Mouse (Mus musculus): ENCODE measurements around the gene Ptpdc1.

Gene Ptpdc1

DNA sequence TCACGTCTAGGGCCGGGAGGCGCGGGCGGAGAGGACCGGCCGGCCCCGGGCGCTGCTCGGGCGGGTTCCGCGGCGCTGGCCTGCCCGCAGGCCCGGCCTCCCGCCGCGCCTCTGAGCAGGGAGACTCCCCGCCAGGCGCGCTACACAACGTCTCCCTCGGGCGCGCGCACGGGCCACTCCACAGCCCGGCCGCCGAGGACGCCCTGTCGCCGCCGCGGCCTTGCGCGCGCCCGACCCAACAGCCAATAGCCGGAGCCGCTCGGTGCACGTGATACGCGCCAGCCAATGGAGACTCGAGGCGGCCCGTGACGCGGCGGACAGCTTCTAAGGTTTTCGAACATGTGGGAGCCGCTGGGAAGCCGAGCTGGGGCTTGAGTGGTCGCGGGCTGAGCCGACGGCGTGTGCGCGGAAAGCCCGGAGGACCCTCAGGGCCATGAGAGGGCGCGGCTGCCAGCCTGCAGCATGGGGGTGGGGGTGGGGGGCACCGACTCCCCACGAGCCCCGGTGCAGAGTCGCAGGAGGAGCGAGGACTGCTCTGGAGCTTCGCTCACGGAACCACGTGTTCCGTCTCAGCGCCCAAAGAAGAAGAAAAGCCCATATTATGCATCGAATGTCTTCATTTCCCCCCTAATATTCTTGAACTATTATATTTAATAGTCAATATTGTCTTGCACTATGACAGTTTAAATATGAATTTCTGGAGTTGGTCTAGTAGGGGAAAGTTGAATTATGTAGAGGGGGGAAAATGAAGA, at the start of gene Ptpdc1:
Ptpdc1 (minus strand) TSS at position 232 of the 752 bp plus-strand sequence.
- DNase-seq (ENCODE audit: low read depth, low spot score): peak; percentile 88

DNA sequence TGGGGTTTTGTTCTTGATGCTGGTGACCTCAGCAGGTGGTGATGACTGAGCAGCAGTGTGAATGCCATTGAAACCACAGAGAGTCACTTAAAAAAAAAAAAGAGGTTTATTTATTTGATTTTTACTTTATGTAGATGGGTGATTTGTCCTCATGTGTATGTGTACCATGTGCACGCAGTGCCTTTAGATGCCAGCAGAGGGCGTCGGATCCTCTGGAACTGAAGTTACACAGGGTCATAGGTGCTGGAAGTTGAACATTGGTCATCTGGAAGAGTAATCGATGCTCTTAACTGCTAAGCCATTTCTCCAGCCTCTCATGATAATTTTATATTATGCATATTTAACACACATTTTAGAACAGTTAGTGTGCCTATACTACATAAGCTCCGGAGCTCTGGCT, 49.1 kb upstream of the Ptpdc1 start:
- no peak for DNase-seq (ENCODE audit: low read depth, low spot score)

DNA sequence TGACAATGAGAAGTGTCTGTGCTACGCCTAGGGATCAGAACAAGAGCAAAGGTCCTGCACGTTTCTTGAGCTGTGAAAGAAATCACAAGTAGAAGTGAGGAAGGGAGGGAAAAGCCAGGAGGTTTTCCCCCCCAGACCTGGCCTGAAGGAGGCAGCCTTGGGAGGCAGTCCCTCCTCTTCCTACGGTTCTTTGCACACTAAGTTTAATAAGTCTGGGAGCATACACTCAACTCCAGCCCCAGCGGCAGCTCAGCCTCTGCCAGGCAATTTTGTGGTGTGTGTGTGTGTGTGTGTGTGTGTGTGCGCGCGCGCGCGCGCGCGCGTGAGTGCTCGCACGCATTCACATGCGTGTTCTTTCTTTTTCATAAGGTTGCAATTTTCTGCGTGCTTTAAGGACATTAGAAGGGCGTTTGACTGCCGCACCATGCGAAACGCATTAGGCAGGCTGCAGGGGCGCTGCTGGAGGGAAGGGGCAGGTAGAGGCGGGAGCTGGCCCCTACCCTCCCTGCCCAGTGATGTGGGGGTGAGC, 46.9 kb upstream of the Ptpdc1 start:
- DNase-seq (ENCODE audit: low read depth, low spot score): no peak

DNA sequence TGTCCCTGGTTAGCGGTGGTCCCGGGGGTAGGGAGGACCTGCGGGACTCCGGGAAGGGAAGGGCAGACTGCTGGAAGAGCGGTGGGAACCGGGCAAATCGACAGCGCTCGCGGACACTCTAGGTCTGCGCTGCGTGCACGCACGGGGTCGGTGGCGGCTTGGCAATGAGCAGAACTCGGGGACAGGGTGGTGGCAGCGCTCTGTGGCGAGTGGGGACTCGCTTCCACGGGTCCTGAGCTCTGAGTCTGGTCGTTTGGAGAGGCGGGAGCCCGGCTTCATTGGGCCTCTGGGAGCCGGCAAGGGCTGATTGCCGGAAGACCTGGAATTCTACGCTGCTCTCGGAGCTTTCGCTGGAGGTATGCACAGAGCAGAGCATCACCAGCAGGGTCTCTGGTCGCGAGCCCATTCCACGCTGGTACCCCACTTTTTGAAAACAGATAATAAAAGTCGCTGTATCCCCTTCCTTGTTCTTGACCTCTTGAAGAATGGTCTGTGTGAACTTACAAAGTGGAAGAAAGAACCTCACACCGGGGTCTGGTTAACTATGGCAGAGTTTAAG, 43.6 kb upstream of the Ptpdc1 start:
- no peak for DNase-seq (ENCODE audit: low read depth, low spot score)

DNA sequence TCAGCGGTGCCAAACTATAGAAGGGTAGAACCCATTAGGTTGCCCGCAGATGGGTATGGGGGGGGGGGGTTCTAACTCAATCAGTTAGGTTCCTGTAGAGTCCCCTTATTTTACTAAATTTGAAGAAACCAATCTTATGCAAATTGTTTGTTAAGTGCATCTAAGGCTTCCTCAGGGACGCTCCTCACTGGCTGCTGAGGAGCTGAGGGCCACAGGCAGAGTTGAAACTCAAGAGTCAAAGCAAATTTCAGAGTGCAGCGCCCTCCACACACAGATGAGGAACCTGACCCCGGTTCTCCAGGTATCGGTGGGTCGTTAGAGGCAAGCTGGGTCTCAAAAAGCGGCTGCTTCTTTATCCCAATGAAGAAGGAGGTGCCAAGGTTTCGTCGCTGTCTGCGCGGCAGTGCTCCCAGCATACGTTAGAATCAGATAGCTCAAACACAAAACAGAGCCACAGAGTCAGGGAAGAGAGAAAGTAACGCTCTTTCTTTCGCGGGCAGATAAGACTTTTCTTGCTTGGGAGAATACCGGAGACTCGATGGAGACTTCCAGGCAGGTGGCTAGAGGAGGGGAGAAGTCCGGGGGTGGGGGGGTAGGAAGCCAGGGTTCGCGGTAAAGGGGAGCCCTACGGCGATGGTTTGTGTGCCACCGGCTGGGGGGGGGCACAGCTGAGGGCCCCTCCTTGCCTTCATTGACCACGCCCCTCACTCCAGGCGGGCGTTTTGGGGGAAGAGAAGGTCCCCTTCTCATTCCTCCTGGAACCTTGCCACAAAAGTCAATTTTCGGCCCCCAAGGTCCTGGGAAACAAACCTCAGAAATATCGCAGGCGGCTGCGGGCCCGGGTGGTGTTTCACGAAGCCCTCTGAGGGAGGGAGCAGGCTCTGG, 42.9 kb upstream of the Ptpdc1 start:
- no peak for DNase-seq (ENCODE audit: low read depth, low spot score)

DNA sequence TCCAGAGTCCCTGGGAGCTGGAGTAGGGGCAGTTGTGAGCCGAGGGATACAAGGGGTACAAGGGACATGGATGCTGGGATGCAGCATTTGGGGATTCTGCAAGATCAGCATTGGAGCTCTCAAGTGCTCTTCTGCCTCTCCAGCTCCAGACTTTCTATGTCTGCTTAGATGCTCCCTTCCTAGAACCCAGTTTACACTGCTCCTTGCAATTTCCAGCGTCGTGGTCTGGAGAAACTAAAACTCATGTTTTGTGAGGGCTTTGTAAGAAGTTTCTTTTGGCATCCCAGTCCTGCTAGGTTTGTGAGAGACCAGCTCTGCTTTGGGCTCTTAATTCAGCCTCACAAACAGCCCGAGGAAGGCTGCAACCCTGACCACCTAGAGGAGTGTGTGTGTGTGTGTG, 42.0 kb upstream of the Ptpdc1 start:
- DNase-seq (ENCODE audit: low read depth, low spot score): no peak

DNA sequence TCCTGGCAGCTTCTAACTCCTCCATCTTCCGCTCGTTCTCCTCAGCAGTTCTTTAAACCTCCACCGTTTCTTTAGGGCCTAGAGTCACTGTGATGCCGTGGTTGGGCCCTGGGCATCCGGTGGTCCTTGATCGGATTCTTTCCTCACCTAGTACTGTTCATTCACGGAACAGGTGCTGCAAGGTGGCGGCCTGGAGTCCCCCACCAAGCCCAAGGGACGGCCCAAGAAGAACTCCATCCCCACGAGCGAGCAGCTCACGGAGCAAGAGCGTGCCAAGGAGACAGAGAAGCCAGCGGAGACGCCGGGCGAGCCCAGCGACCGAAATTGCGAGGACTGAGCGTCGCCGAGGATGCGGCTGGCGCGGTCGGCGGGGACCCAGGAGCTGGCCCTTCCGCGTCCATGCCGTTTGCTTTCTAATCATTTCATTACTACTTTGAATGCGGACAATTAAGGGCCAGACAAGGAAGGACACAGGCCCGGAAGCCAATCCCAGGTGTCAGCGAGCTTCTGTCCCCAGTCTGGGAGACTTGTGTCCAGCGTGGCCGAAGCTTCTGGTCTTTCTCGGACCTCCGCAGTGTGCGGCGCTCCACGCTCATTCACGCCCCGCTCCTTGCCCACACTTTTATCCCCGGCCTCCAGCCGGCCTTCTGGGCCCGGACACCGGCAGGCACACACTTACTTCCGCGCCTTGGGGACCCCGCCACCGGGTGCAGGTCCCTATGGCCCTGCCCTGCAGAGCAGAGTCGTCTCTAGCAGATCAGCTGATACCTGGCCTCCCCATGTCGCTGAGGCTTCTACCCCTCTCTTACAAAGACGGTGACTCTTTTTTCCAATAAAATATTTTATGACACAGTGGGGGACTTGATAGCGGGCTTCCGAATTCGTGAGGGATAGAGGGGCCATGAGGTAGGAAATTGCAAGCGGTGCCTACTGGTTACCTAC, 40.5 kb upstream of the Ptpdc1 start:
- no peak for DNase-seq (ENCODE audit: low read depth, low spot score)

DNA sequence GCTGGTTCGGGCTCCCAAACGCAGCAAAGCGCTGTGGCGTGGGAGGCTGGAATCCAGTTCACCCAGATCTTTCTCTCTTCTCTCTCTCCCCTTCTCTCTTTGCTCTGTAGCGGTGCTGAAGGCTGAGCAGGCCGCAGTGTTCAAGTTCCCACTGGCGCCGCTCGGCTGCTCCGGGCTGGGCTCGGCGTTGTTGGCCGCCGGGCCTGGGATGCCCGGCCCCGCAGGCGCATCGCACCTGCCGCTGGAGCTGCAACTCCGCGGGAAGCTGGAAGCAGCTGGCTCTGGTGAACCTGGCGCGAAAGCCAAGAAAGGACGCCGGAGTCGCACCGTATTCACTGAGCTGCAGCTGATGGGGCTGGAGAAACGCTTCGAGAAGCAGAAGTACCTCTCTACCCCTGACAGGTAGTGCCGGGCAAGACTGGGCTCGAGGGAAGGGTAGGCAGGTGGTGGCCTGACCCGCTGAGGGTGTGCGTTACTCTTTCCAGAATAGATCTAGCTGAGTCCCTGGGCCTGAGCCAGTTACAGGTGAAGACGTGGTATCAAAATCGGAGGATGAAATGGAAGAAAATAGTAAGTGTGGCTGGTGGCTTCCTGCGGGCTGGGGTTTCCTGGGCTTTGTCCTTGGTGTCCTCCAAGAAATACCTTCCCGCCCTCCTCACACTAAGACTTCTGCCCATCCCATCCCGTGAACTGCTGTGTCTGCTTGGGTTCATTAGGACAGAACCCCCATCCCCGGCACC, 39.6 kb upstream of the Ptpdc1 start:
- no peak for DNase-seq (ENCODE audit: low read depth, low spot score)

DNA sequence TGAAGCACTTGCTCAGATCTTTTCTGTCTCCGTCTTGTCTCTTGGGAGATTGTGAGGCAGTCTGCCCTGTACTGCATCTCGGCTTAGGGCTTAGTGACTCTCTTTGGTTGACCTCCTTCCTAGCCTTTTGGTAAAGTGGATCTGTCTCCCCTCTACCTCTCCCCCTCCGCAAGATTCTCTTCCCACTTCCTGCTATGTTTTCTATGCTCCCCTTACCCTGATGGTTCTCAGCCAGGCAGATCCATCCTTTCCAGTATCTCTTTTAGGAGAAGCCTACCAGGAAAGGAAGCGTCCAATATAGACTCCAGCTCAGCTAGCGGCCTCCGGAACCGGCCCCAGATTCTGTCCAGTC, 38.5 kb upstream of the Ptpdc1 start:
- no peak for DNase-seq (ENCODE audit: low read depth, low spot score)

DNA sequence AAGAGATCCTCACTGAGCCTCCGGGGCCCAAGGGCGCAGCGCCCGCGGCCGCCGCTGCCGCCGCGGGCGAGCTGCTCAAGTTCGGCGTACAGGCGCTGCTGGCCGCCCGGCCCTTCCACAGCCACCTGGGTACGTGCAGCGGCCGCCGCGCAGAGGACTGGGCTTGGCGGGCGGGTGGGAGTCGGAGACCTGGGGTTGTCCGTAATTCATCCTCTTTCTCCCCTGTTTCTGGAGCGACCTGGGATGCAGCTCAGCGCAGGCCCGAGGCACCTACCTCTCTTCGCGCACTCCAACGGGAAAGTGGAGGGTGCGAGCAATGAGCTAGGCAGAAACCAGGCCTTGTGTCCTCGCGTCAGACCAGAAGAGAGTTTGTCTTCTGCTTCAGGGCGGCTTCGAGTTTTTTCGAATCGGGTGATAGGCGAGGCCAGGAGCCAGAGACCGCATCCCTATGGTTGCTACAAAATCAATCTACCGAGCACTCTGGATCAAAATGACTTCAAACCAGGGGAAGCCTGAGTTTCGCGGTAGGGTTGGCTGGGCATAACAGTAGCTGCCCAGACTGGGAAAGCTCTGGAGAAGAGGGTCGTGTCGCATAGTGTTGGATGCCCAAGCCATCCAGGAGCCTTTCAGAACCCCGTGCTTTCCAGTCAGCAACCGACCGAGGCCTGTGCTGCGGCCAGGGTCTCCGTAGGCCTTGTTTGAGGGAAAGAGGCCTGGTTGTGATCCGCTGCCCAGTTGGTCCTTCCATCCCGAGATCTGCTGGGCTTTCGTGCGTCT, 37.9 kb upstream of the Ptpdc1 start:
- no peak for DNase-seq (ENCODE audit: low read depth, low spot score)

DNA sequence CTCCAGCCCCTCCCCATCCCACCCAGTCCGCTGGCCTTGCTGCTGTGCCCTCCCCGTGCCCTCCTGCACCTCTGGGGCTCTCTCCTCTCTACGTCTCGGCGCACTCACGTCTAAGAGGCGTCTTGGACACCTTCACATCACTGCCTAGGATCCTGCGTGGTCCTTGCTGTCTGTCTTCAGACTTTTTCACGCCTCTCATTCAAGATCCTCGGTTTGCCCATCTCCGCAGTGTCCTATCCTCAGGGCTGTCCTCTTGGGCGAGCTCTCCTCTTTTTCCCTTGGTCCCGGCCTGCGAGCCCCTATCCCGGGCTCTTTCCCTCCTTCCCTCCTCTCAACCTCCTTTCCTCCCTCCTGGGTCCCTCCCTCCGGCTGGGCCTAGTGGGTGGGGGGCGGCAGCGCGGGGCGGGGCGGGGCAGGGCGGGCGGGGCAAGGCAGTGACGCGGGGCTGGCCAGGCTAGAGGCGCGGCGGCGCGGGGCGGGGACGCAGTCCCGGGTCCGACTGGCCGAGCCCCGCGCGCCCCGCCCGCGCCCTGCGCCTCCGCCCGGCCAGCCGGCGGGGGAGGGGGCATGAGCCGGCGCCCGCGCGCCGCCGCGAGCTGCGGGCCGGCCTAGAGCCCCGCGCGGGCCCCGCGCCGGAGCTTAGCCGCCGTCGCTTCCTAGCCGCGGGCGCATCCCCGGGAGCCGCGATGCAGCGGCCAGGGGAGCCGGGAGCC, 37.1 kb upstream of the Ptpdc1 start, which contains the start of gene Barx1:
Barx1 (plus strand) TSS at position 568 of the 713 bp plus-strand sequence.
- DNase-seq (ENCODE audit: low read depth, low spot score): no peak

DNA sequence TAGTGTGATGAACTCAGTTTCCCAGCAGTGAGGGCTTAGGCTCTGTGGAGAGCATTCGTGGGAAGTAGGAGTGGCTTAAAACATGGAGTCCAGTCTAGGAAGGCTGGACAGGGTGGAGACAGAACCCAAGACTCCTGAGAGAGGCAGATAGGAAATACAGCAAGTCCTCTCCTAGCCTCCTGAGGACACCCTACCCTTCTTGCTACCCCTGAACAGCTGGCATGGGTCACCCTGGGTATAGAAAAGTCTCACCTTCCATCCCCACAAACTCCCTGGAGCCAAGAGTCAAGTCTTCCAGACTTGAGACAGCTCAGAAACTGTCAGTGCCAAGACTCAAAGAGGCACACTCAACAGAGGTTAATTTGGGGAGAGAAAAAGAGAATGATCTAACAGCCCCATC, 36.1 kb upstream of the Ptpdc1 start:
- no peak for DNase-seq (ENCODE audit: low read depth, low spot score)

DNA sequence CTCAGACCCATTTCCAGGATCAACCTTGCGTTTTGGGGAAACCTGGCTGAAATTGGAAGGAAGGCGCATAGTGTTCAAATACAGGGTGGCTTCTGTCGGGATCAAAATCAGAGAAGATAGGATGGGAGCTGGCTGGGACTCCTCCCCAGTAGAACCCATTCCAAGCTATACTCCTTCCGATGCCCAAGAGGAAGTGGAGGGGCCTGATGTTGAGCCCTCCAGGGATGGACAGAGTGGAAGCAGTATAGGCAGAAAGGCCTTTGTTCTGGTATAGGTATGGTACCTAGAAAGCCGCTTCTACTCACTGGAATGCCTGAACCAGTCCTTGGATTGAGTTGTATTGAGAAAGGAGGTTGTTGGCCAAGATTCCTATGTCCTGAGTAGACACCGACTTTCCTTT, 35.3 kb upstream of the Ptpdc1 start:
- no peak for DNase-seq (ENCODE audit: low read depth, low spot score)

DNA sequence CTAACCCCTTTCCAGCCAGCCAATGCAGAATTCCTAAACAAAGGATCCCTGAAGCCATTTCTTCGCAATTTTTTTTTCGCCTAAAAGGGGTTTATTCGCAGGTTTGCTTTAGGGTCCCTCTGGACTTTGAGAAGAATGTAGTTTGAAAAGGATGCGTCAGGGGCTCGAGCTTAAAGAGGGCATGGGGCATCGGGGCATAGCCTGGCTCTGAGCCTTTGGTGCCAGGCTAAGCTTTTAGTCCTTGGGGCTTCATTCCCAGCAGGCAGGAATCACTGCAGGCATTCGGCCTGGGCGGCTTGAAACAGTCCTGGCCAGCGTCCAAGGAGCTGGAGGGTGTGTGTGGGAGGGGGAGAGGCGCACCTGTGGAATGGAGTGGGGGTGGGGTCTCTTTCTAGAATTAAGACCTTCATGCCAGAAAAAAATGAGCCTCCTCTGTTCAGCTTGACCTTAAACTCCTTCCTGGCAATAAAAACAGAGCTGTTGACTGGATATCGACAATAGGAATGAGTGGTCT, 34.8 kb upstream of the Ptpdc1 start:
- DNase-seq (ENCODE audit: low read depth, low spot score): no peak

DNA sequence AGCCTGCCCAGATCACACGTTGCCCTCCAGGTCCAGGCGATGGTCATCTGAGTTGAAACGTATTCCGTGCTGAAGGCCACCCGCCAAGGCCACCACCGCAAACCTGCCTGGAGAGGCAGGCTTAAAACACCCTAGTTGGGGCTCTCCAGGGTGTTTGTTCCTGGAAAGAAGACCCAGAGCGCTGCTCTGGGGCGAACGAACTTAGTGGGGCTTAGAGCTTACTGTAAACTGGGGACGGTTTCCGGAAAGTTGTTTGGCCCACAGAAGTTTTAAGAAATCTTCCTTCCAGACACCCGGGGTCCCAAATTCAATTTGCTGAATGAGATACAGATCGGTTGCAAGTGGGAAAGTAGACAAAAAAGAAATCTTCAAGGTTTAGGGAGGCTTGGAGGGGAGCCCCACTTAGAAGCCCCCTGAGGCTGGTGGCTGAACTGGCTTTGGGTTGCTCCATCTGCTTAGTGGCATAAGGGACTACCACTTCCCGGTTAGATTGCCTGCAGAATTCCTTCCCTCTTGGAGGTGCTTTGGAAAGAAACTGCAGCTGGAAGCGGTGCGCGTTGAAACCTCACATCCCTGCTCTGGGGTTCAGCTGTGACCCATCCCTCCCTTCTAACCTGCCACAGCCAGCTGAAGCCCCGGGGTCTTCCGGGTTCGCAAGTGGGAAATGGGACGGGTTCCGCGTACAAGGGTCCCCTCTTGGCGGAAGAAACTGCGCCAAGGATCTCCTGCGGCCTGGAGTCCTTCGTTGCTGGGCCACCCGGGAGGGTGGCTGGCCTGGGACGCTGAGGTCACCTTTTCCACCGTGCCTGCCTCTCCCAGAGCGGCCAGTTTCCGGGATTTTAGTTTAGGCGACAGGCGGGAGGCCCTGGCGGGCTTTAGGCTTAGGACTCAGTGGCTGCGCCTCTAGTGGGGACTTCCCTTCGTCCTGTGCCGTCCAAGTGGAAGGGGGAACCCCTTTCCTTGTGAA, 34.1 kb upstream of the Ptpdc1 start:
- no peak for DNase-seq (ENCODE audit: low read depth, low spot score)

DNA sequence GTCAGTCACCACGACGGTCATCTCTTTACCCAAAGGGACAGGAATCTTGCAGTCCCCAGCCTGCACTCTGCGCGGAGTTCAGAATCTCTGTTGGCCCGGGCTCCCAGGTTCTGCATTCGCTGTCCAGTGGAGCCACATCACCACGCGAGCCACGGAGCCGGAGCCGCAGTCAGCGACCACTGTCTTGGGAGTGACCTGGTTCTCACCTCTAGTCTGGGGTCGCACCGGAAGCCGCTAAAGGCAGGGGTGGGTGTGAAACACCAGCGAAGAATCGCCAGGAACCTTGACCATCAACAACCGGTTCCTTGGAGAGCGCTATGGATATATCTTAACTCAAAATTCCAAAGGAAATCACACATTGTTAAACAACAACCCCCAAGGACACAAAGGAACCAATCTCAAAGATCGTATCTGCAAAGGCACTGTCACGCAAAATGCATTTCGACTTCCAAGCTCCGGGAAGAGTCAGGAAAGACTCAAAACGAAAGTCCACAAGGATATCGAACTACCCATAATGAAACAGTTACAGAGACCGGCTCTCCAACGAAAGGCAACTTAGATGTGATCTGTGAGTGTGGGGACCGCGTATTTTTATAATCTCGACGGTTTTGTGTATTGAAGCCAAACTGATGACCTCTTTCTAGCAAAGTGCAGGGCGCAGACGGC, 33.3 kb upstream of the Ptpdc1 start:
- DNase-seq (ENCODE audit: low read depth, low spot score): no peak

DNA sequence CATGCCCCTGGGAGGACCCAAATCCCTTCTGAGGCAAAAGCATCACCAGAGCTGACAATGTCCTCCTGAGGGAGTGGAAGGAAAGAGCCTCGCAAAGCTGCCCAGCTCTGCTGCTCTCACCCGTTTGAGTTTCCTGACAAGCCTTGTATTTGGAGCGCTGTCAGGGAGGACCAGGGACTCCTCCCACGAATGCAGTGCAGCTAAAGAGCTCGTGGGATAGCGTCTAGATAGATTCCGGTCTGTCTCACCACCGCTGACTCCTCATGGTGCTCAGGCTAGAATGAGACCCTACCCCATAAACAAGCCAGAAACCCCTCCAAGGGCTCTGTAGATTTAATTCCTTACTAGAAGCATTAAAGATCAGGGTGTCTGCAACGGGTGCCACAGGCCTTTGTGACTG, 32.3 kb upstream of the Ptpdc1 start:
- no peak for DNase-seq (ENCODE audit: low read depth, low spot score)
